Mouse (Mus musculus) testis, adult 2 months (tissue): Measurements from ENCODE around the gene Hic2.

Experiments used
- CTCF ChIP-seq: fragments of 200-500 bp; IDR thresholded peaks from 2 replicates; pipeline ENCODE4 v1.5.1; 2012; ENCODE audit warnings: low read depth, mild to moderate bottlenecking, inconsistent platforms, low read length, moderate library complexity; ENCODE audit not compliant: control insufficient read depth, insufficient read depth, insufficient replicate concordance
- POLR2A ChIP-seq: fragments of 200-500 bp; IDR thresholded peaks from 2 replicates; pipeline ENCODE4 v1.6.1; 2012; ENCODE audit warnings: low read depth, mild to moderate bottlenecking, inconsistent platforms, low read length, moderate library complexity; ENCODE audit not compliant: control insufficient read depth

DNA sequence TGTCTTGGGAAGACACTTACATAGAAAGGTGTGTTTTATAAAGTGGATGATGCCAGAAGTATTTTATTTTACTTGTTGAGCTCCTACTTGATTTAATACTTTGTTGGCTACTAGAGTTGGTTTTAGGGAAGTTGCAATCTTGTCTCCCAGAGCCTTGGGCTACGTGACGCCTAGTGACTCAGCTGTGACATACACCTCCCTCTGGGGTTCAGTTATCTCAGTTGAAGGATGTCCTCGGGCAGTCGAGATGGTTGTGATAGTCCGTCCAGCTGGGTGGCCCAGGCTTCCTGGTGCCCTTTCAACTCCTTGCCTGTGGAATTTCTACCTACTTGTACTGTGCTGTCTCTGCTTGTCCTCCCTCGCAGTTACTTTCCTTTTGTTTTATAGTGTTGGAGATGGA, 15.8 kb downstream of the Hic2 start:
- TF ChIP-seq CTCF (no peak), POLR2A (no peak)
